ENCODE assay signal across 7 mouse cellular contexts in genomic region chr19:41847992-41848851, GRCm38 (mm10). TPM values are rescaled to one million over a fixed set of nuclear protein-coding genes. Genes with fewer than 3 reads are reported as not detected.
A peak's percentile ranks its signal among the peaks of the same experiment; 100 is the strongest.
DNase-seq lines count a peak whose midpoint lies in the region; ATAC-seq and TF ChIP-seq lines count a peak whose summit lies in the region.

Gene Frat2 (minus strand): TSS chr19:41848132.

- H3K27me3 ChIP-seq in embryonic facial prominence, embryonic 11.5 days (ENCODE audit: control insufficient read depth, insufficient read depth, low read length): no peaks in the 10 kb centered on the region
- no peaks in the 10 kb centered on the region for H3K27me3 ChIP-seq in kidney, adult 2 months (replicated peaks; ENCODE audit: control insufficient read depth, insufficient read depth, low read length)
- peaks cover 22% of the 10 kb centered on the region for H3K27me3 ChIP-seq in limb, embryonic 12.5 days
- no peaks in the 10 kb centered on the region for H3K27me3 ChIP-seq in midbrain, embryonic 15.5 days (replicated peaks)
- peaks cover 3% of the 10 kb centered on the region; the same call in 1 of the 2 replicates for H3K27me3 ChIP-seq in spleen, adult 2 months (ENCODE audit: control insufficient read depth, insufficient read depth, low read length)

- WGBS in embryonic facial prominence, embryonic 11.5 days: under 1% methylated on average over 71 of the region's 72 CpGs
- under 1% methylated on average over 72 of the region's 72 CpGs for WGBS in kidney, adult 2 months
- under 1% methylated on average over 66 of the region's 72 CpGs for WGBS in limb, embryonic 12.5 days
- under 1% methylated on average over 70 of the region's 72 CpGs for WGBS in midbrain, embryonic 15.5 days
- under 1% methylated on average over 72 of the region's 72 CpGs for WGBS in spleen, adult 2 months

- peak within 1 kb of the TSS; percentile 84 for H3K4me2 ChIP-seq in embryonic facial prominence, embryonic 11.5 days (ENCODE audit: low read depth, low read length)
- H3K4me2 ChIP-seq in limb, embryonic 12.5 days: peak within 1 kb of the TSS; percentile 100
- peak within 1 kb of the TSS; percentile 74 for H3K4me2 ChIP-seq in midbrain, embryonic 15.5 days

- H3K36me3 ChIP-seq in embryonic facial prominence, embryonic 11.5 days (replicated peaks; ENCODE audit: control insufficient read depth, insufficient read depth, low read depth, low read length): no peaks in the 10 kb centered on the region
- H3K36me3 ChIP-seq in kidney, adult 2 months (ENCODE audit: control insufficient read depth, insufficient read depth, low read length): no peaks in the 10 kb centered on the region
- H3K36me3 ChIP-seq in limb, embryonic 12.5 days: no peaks in the 10 kb centered on the region
- no peaks in the 10 kb centered on the region for H3K36me3 ChIP-seq in midbrain, embryonic 15.5 days (replicated peaks)
- H3K36me3 ChIP-seq in spleen, adult 2 months (ENCODE audit: control insufficient read depth, insufficient read depth, low read length): no peaks in the 10 kb centered on the region

- H3K4me3 ChIP-seq in embryonic facial prominence, embryonic 11.5 days (ENCODE audit: low read depth, low read length): peak within 1 kb of the TSS; percentile 58
- H3K4me3 ChIP-seq in kidney, adult 2 months (ENCODE audit: insufficient read depth, low read depth, low read length): peak within 1 kb of the TSS; percentile 83
- peak within 1 kb of the TSS; percentile 78 for H3K4me3 ChIP-seq in limb, embryonic 12.5 days (replicated peaks)
- H3K4me3 ChIP-seq in midbrain, embryonic 15.5 days: peak within 1 kb of the TSS; percentile 73
- H3K4me3 ChIP-seq in spleen, adult 2 months (ENCODE audit: extremely low read depth, insufficient read depth, insufficient read length): peak within 1 kb of the TSS; percentile 63

- H3K9ac ChIP-seq in embryonic facial prominence, embryonic 11.5 days (replicated peaks; ENCODE audit: low read length): peak within 1 kb of the TSS; percentile 64
- peak within 1 kb of the TSS; percentile 74 for H3K9ac ChIP-seq in limb, embryonic 12.5 days (replicated peaks)
- peak within 1 kb of the TSS; percentile 59 for H3K9ac ChIP-seq in midbrain, embryonic 15.5 days

- TF ChIP-seq CTCF in kidney, adult 2 months (conservative IDR thresholded peaks at IDR 0.05; ENCODE audit: insufficient read depth, insufficient read length, low read depth, low read length): no peak
- no peak for TF ChIP-seq CTCF in spleen, adult 2 months (IDR thresholded peaks at IDR 0.05; ENCODE audit: extremely low read depth, insufficient read depth, insufficient read length, insufficient replicate concordance)

- no peaks in the 10 kb centered on the region for H3K9me3 ChIP-seq in embryonic facial prominence, embryonic 11.5 days (replicated peaks; ENCODE audit: control insufficient read depth, low read length)
- H3K9me3 ChIP-seq in limb, embryonic 12.5 days: no peaks in the 10 kb centered on the region
- no peaks in the 10 kb centered on the region for H3K9me3 ChIP-seq in midbrain, embryonic 15.5 days

- ATAC-seq in embryonic facial prominence, embryonic 11.5 days (replicated peaks; ENCODE audit: insufficient number of reproducible peaks, low FRiP score, low TSS enrichment, low read depth): peak; percentile 92
- ATAC-seq in limb, embryonic 12.5 days (ENCODE audit: insufficient number of reproducible peaks, insufficient read depth, low FRiP score, low TSS enrichment, low read depth): peak; percentile 95
- peak; percentile 96 for ATAC-seq in midbrain, embryonic 15.5 days (replicated peaks)

- no peaks in the 10 kb centered on the region for H3K4me1 ChIP-seq in embryonic facial prominence, embryonic 11.5 days (ENCODE audit: control insufficient read depth, insufficient read depth, low read length)
- no peaks in the 10 kb centered on the region for H3K4me1 ChIP-seq in kidney, adult 2 months (ENCODE audit: control insufficient read depth, insufficient read depth, low read length)
- peaks cover 26% of the 10 kb centered on the region for H3K4me1 ChIP-seq in limb, embryonic 12.5 days (replicated peaks)
- peaks cover 30% of the 10 kb centered on the region for H3K4me1 ChIP-seq in midbrain, embryonic 15.5 days
- H3K4me1 ChIP-seq in spleen, adult 2 months (ENCODE audit: control insufficient read depth, insufficient read depth, insufficient read length): peaks cover 12% of the 10 kb centered on the region; the same call in 1 of the 2 replicates

- peak; percentile 93 for DNase-seq in adrenal gland, postnatal 14 days
- peak; percentile 91 for DNase-seq in embryonic facial prominence, embryonic 11.5 days (ENCODE audit: low spot score)
- DNase-seq in heart, adult 18-20 months: peak; percentile 92 to 94
- DNase-seq in kidney, adult 2 months: peak; percentile 91
- DNase-seq in spleen, adult 2 months (ENCODE audit: low read depth in 1 of 2, low spot score in 2 of 2): peak; percentile 85

- TF ChIP-seq POLR2A in kidney, adult 2 months (IDR thresholded peaks at IDR 0.05; ENCODE audit: low read depth, low read length): no peak
- TF ChIP-seq POLR2A in spleen, adult 2 months (IDR thresholded peaks at IDR 0.05; ENCODE audit: low read depth, low read length): no peak

- H3K27ac ChIP-seq in embryonic facial prominence, embryonic 11.5 days (replicated peaks; ENCODE audit: low read depth, low read length): peak within 1 kb of the TSS; percentile 75
- H3K27ac ChIP-seq in kidney, adult 2 months (ENCODE audit: insufficient read depth, low read depth, low read length): peak within 1 kb of the TSS; percentile 97
- peak within 1 kb of the TSS; percentile 80 for H3K27ac ChIP-seq in limb, embryonic 12.5 days
- peak within 1 kb of the TSS; percentile 95 for H3K27ac ChIP-seq in midbrain, embryonic 15.5 days
- peak within 1 kb of the TSS; percentile 97 for H3K27ac ChIP-seq in spleen, adult 2 months (ENCODE audit: insufficient read depth, low read length)

RNA-seq across cellular contexts. Expression of gene Frat2, which starts in this region (rescaled TPM):
- total RNA-seq in adrenal gland, postnatal 14 days (2021): 5.5 and 6.4 TPM in 2 replicates
- polyA plus RNA-seq in embryonic facial prominence, embryonic 11.5 days (2014; fragmentation: Nextera tagmentation; extraction: Ambion mirVana): 5.1 and 5.3 TPM in 2 replicates
- total RNA-seq in heart, adult 18-20 months (2021): 1 to 10 TPM; 2.5 to 3.3 TPM
- 1.4 TPM in 2 replicates for polyA plus RNA-seq in kidney, adult 2 months (2012; rRNA removed)
- 5.0 and 5.6 TPM in 2 replicates for polyA plus RNA-seq in limb, embryonic 12.5 days (2016; fragmentation: Nextera tagmentation; extraction: Ambion mirVana)
- polyA plus RNA-seq in midbrain, embryonic 15.5 days (2015; fragmentation: Nextera tagmentation; extraction: Ambion mirVana): 9.5 and 9.7 TPM in 2 replicates
- polyA plus RNA-seq in spleen, adult 2 months (2012; rRNA removed): 7.6 and 14.4 TPM in 2 replicates

Comparison
In these comparisons a context has a peak if more than half of its experiments do, and no peak if none do; other contexts are left out.
1. Peak in every context shown above with its lines: DNase-seq, ATAC-seq, H3K4me3 ChIP-seq and H3K27ac ChIP-seq.